Mouse (Mus musculus): ENCODE results near the gene Tinagl1. TPM values are rescaled to one million over a fixed set of nuclear protein-coding genes. Genes with fewer than 3 reads are reported as not detected.

Gene Tinagl1
- total RNA-seq, 2 experiments from 2014 or later: 13.3 to 17.0 TPM

- no peak overlapping the region for H3K4me3 ChIP-seq
- DNase-seq (ENCODE audit: extremely low spot score in 1 of 2, low spot score in 2 of 2): no peak
- H3K27ac ChIP-seq: no peak overlapping the region
- TF ChIP-seq CTCF (IDR thresholded peaks at IDR 0.05): no peak
- intact Hi-C loops (cut with DNase I): no loop called here
Observed at GRCm38 (mm10) chr4:130167321-130167720, 7.6 kb downstream of the Tinagl1 start.

- intact Hi-C loops (cut with DNase I): no loop called here
- no peak for TF ChIP-seq CTCF (IDR thresholded peaks at IDR 0.05)
- Histone ChIP-seq H3K27ac (no peak overlapping the region), H3K4me3 (no peak overlapping the region)
- DNase-seq (ENCODE audit: extremely low spot score in 1 of 2, low spot score in 2 of 2): no peak
Observed at GRCm38 (mm10) chr4:130166592-130166991, 8.3 kb downstream of the Tinagl1 start.

- H3K4me3 ChIP-seq: no peak overlapping the region
- no peak for DNase-seq (ENCODE audit: extremely low spot score in 1 of 2, low spot score in 2 of 2)
- no peak for TF ChIP-seq CTCF (IDR thresholded peaks at IDR 0.05)
- intact Hi-C loops (cut with DNase I): no loop called here
- H3K27ac ChIP-seq: no peak overlapping the region
Observed at GRCm38 (mm10) chr4:130166061-130166460, 8.9 kb downstream of the Tinagl1 start.

GRCm38 (mm10) chr4:130164121-130164520 lies 10.8 kb downstream of the Tinagl1 start:
- intact Hi-C loops (cut with DNase I): no loop called here
- no peak for DNase-seq (ENCODE audit: extremely low spot score in 1 of 2, low spot score in 2 of 2)
- H3K27ac ChIP-seq: no peak overlapping the region
- TF ChIP-seq CTCF (IDR thresholded peaks at IDR 0.05): no peak
- no peak overlapping the region for H3K4me3 ChIP-seq

- no peak for TF ChIP-seq CTCF (IDR thresholded peaks at IDR 0.05)
- intact Hi-C loops (cut with DNase I): no loop called here
- no peak for DNase-seq (ENCODE audit: extremely low spot score in 1 of 2, low spot score in 2 of 2)
- H3K4me3 ChIP-seq: peak overlapping the region; percentile 9; the same call in 1 of the 2 replicates
- peak overlapping the region; percentile 48; the same call in 1 of the 2 replicates for H3K27ac ChIP-seq
Observed at GRCm38 (mm10) chr4:130163391-130163861, 11.5 kb downstream of the Tinagl1 start.

- DNase-seq (ENCODE audit: extremely low spot score in 1 of 2, low spot score in 2 of 2): no peak
- intact Hi-C loops (cut with DNase I): no loop called here
- Histone ChIP-seq H3K27ac (no peak overlapping the region), H3K4me3 (no peak overlapping the region)
- TF ChIP-seq CTCF (IDR thresholded peaks at IDR 0.05): no peak
Observed at GRCm38 (mm10) chr4:130161349-130161748, 13.6 kb downstream of the Tinagl1 start.

GRCm38 (mm10) chr4:130156812-130157371 lies 18.0 kb downstream of the Tinagl1 start:
- DNase-seq (ENCODE audit: extremely low spot score in 1 of 2, low spot score in 2 of 2): no peak
- no peak for TF ChIP-seq CTCF (IDR thresholded peaks at IDR 0.05)
- Histone ChIP-seq H3K4me3 (no peak overlapping the region), H3K27ac (no peak overlapping the region)
- intact Hi-C loops (cut with DNase I): no loop called here

GRCm38 (mm10) chr4:130154250-130154649 lies 20.7 kb downstream of the Tinagl1 start:
- no peak overlapping the region for H3K4me3 ChIP-seq
- TF ChIP-seq CTCF (IDR thresholded peaks at IDR 0.05): no peak; the same call in none of the 2 replicates
- no peak overlapping the region for H3K27ac ChIP-seq
- intact Hi-C loops (cut with DNase I): no loop called here
- DNase-seq (ENCODE audit: extremely low spot score in 1 of 2, low spot score in 2 of 2): no peak

GRCm38 (mm10) chr4:130148405-130148804 lies 26.5 kb downstream of the Tinagl1 start:
- no peak for TF ChIP-seq CTCF (IDR thresholded peaks at IDR 0.05)
- intact Hi-C loops (cut with DNase I): no loop called here
- no peak overlapping the region for H3K4me3 ChIP-seq
- no peak overlapping the region for H3K27ac ChIP-seq
- no peak for DNase-seq (ENCODE audit: extremely low spot score in 1 of 2, low spot score in 2 of 2)

GRCm38 (mm10) chr4:130141786-130142185 lies 33.1 kb downstream of the Tinagl1 start:
- H3K27ac ChIP-seq: no peak overlapping the region
- DNase-seq (ENCODE audit: extremely low spot score in 1 of 2, low spot score in 2 of 2): no peak
- TF ChIP-seq CTCF (IDR thresholded peaks at IDR 0.05): no peak
- intact Hi-C loops (cut with DNase I): no loop called here
- H3K4me3 ChIP-seq: no peak overlapping the region

- intact Hi-C loops (cut with DNase I): no loop called here
- TF ChIP-seq CTCF (IDR thresholded peaks at IDR 0.05): no peak
- Histone ChIP-seq H3K4me3 (no peak overlapping the region), H3K27ac (peak overlapping the region; percentile 29; the same call in 1 of the 2 replicates)
- DNase-seq (ENCODE audit: extremely low spot score in 1 of 2, low spot score in 2 of 2): peak; percentile 47 to 67
Observed at GRCm38 (mm10) chr4:130140992-130141402, 33.9 kb downstream of the Tinagl1 start.

GRCm38 (mm10) chr4:130139214-130139492 lies 35.8 kb downstream of the Tinagl1 start, which contains the start of gene Hcrtr1:
TSS of gene Hcrtr1 (minus strand) at chr4:130139359.
- no peak for DNase-seq (ENCODE audit: extremely low spot score in 1 of 2, low spot score in 2 of 2)
- Histone ChIP-seq H3K4me3 (peak within 1 kb of the TSS; percentile 52), H3K27ac (no peak within 1 kb of the TSS)
- intact Hi-C loops (cut with DNase I): no loop called here
- TF ChIP-seq CTCF (IDR thresholded peaks at IDR 0.05): no peak
